Mouse (Mus musculus) testis, adult 2 months (tissue): ENCODE measurements around the gene Taf7l.

Source experiments
- CTCF ChIP-seq: fragments of 200-500 bp; IDR thresholded peaks from 2 replicates; pipeline ENCODE4 v1.5.1; 2012; ENCODE audit warnings: low read depth, mild to moderate bottlenecking, inconsistent platforms, low read length, moderate library complexity; ENCODE audit not compliant: control insufficient read depth, insufficient read depth, insufficient replicate concordance
- POLR2A ChIP-seq: fragments of 200-500 bp; IDR thresholded peaks from 2 replicates; pipeline ENCODE4 v1.6.1; 2012; ENCODE audit warnings: low read depth, mild to moderate bottlenecking, inconsistent platforms, low read length, moderate library complexity; ENCODE audit not compliant: control insufficient read depth

DNA sequence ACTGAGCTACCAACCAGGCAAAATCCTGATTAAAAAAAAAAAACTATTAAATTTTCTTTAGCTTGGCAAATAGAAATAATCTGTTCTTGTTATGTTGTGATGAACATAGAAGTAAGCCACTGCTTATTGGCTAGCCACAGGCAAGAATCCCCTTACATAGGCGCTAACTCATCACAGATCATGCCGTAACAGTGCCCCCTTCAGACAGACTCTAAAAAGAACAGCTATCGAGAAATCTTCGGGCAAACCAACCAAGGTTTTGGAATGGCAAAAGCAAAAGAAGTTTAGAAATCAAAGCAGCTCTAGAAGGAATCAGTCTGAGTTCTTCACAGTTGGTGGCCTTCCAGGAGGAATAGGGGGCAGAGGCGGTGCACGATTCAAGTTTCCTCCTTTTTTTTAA, 31.7 kb upstream of the Taf7l start:
- TF ChIP-seq CTCF (no peak), POLR2A (no peak)
